Mouse (Mus musculus): ENCODE measurements around the gene Dennd1b.

Gene Dennd1b

DNA sequence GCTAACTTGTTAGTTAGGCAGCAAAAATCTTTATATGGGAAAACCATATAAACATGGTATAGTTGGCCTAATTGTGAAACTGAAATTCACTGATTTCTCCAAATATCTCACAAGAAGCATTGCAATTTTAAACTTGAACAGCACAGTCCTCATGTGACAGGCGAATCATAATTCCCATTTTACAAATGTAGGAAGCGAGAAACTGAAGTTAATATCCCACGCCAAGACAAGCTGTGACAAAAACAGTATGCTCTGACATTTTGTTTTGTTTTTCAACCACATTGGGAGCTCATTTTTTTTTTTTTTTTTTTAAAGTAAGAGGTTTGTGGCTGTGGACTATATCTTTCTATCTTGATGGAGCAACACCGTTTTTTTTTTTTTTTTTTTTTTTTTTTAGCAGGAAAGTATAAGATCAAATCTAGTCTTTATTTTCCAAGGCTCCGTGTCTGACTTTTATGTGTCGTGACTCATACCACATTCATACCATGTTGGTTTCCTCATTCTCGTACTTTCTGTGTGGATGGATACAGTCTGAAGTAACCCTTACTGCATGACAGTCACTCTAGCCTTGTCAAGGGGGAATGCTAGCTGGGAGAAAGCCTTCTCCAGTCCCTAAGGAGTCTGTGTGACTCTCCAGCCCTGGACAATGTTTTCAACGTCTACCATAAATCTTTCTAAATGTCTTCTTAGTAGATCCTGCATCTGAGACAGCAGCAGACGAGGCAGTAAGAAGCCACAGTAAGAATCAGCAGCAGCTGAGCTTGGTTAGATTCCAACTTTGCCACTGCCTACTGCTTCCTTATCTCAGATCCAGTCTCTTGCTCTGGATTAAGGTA, 751 bp upstream of the Dennd1b start:
- no peak for DNase-seq (ENCODE audit: low spot score)

- DNase-seq (ENCODE audit: low spot score): peak; percentile 68
These were observed 728 bp downstream of the Dennd1b start for GRCm38 (mm10) chr1:138963868-138964458.

GRCm38 (mm10) chr1:138965069-138965468, 1.8 kb downstream of the Dennd1b start:
- DNase-seq (ENCODE audit: low spot score): no peak

DNA sequence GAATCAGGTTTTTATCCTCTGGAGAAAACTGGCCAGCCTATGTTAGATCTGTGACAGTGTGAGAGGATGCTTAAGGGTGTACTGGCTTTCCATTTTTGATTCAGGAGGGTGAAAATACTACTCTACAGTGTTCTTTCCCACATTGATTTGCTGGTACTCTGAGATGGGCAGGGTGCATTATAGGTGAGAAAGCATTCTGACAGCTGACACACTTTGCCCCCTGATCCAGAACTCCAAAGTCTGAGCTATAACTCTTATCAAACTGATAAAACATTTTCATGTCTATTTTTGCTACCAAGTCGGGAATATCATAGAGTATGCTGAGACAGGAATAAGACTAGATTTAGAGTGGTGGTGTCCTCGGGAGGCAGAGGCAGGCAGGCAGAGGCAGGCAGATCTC, 2.3 kb downstream of the Dennd1b start:
- DNase-seq (ENCODE audit: low spot score): no peak

DNA sequence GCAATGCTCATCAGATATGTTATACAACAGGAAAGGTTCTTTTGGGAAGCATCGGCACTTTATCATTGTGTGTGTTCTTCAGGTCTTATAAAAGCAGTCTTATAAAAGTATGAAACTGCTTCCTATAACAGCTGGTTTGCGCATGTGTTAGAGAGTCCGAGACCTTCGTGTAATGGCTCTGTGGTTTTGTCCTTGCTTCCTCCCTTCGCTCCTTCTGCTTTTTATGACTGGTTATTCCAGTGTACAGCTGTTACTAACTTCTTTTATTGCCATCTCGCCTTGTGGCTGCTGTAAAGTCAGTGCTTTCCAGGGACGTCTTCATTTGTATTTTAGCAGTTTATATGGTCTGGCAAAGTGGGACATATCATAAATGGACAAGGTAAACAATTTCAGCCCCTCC, 4.2 kb downstream of the Dennd1b start:
- DNase-seq (ENCODE audit: low spot score): no peak

GRCm38 (mm10) chr1:138970053-138970452, 6.8 kb downstream of the Dennd1b start:
- DNase-seq (ENCODE audit: low spot score): no peak

DNA sequence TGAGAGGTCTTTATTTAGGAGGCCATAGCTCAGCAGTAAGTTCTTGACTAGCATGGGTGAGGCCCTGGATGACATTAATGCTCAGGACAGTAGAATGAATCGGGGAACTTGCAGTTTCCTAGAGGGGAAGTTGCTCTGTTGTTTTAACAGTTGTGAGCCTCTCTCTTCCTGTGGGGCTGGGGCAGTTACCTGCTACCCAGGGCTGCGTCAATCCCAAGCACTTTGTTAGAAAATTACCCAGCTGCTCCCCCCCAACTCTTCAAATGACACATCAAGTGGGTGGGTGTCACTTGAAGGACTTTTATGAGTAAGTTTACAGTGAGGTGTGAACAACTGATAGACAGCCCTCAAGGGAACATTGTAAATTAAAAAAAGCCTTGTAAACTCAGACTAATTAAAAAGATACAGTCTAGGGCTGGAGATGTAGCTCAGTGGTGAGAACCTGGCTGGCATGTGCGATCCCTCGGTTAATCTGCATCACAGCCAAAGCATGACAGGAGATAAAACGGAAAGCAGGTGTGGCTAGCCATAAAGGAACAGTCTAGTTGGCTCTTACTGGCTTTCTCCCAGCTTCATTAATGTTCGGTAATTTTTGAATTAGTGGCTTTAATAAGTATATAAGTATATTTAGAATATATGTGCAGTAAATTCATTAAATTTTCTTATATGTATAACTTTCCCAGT, 10.4 kb downstream of the Dennd1b start:
- DNase-seq (ENCODE audit: low spot score): no peak

DNA sequence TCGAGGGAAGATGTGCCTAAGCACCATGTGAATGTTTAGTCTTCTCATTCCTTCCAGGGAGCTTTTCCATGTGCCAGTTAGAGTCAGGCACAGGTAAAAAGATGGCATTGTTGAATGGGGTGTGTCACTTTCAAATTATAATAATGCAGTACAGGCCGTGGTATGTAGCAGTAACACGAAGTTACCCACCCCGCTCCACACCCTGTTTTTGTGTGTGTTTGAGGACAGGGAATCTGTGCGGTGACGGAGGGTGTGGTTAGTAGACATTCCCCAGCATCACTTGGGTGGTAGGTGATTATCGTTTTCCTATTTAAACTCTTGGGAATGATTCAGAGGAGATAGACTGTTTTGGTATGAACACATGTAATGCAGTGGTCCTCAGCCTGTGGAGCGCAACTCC, 11.6 kb downstream of the Dennd1b start:
- no peak for DNase-seq (ENCODE audit: low spot score)

- no peak for DNase-seq (ENCODE audit: low spot score)
These were observed 12.7 kb downstream of the Dennd1b start for GRCm38 (mm10) chr1:138975945-138976344.

GRCm38 (mm10) chr1:138982203-138982602, 19.0 kb downstream of the Dennd1b start:
- no peak for DNase-seq (ENCODE audit: low spot score)

DNA sequence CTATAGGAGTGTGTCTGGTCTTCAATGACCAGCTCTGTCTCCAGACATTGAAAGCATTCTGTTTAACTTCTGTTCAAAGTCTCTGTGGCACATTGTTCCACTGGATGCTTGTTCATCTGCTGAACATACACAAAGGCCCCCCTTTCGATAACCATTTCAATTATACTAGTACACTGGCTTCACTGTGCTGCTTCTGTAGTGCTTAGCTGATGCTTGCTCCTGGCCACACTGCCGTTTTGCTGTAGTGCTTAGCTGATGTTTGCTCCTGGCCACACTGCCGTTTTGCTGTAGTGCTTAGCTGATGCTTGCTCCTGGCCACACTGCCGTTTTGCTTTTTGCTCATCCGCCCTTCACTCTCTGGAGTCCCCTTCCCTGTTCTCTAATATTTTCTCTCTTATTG, 19.4 kb downstream of the Dennd1b start:
- DNase-seq (ENCODE audit: low spot score): no peak

- DNase-seq (ENCODE audit: low spot score): no peak
These were observed 19.8 kb downstream of the Dennd1b start for GRCm38 (mm10) chr1:138983064-138983463.

DNA sequence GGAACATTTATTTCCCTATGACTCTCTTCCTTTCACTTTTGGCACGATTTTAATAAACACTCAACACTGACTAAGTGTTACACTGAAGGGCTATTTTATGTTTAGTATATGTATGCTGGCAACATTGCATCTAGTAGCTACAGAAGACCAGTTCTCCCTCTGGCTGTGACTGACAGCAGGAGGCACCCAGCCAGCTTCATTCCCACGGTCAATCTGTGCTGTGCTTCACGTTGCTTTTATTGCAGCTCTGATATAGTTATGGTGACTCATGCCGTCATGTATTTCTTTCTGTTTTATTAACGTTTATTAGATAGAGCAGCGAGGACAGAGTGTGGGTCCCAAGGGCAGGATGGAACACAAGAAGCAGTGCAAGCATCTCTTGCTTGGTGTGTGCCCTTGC, 20.2 kb downstream of the Dennd1b start:
- DNase-seq (ENCODE audit: low spot score): no peak

DNA sequence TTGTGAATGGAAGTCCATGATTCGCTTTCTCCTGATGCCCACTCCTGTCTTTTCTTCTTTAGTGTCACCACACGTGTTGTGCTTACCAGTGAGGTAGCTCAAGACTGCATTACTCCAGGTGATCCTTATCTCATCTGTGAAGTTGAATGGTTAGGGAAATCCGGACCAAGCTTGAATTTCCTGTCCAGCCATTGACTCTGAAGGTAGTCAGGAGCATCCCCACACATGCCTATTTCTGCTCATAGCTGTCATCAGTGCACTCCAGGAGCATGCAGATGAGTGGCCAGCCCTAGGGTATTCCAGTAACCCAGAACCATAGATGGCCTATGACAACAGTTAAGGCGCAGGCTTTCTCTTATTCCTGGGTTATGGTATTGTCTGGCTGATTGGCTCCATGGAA, 20.9 kb downstream of the Dennd1b start:
- no peak for DNase-seq (ENCODE audit: low spot score)

DNA sequence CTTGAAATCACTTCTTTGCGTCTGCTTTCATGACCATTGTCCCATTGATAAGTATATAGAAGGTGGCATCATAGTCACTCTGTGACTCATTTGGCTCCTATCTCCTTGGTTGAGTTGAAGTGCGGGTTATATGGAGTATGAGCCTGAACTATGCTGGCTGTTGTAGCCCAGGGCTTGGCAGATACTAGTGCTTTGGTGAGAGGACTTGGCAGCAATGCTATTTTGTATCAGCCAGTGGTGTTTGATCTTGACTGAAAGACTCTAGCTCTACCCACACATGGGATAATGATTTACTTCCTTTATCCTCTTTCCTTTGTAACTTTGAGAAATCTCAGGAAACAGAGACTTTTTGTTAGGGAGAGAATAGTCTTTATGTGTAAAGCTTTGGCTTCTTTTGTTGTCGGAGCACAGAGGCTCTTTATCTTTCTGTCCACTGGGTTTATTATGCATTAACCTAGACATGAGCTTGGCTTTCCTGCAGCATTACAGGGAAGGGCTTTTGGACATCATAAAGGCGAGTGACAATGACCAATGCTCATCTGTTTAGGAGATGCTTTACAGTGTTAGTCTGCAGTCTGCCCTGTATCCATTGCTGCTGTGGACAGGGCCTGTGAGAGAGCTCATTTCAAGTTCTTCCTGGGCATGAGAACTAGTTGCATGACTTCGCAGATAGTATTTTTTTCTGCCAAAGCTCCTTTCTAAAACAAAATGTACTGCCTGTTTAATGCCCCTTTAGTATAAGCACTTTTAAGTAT, 29.3 kb downstream of the Dennd1b start:
- DNase-seq (ENCODE audit: low spot score): peak; percentile 44

DNA sequence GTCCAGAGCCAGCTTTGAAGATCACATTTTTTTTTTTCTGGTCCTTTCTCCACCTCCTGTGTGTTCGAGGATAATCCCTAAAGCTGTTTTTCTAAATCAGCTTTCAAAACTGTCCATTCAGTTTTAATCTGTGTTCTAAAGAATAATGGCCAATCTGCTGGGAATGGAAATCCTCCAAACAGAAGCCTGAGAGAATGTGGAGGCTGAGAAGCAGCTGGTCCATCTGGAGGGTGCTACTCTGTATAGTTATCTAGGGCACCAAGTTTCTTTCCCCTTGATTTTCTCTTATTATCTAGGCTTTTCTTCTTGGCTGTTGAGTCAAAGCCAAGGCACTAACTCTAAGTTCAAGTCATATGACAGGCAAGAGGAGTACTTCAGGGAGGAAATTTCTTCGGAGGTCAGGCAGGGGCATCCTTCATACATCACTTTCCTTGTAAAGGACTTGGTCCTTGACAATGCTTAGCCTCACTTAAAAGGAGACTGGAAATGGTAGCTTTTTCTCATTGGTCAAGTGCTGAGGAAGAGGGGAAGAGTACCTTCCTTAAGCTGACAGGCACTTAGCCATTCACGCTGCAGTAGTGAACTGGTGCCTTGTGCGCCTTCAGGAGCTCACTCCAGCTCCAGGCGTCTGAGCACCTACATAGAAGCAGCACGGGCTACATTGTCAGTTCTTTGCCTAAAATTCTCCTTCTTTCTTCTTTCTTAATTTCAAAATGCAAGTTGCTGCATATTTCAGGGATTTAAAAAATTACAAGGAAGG, 32.6 kb downstream of the Dennd1b start:
- no peak for DNase-seq (ENCODE audit: low spot score)

- DNase-seq (ENCODE audit: low spot score): no peak
These were observed 33.4 kb downstream of the Dennd1b start for GRCm38 (mm10) chr1:138996663-138997062.

DNA sequence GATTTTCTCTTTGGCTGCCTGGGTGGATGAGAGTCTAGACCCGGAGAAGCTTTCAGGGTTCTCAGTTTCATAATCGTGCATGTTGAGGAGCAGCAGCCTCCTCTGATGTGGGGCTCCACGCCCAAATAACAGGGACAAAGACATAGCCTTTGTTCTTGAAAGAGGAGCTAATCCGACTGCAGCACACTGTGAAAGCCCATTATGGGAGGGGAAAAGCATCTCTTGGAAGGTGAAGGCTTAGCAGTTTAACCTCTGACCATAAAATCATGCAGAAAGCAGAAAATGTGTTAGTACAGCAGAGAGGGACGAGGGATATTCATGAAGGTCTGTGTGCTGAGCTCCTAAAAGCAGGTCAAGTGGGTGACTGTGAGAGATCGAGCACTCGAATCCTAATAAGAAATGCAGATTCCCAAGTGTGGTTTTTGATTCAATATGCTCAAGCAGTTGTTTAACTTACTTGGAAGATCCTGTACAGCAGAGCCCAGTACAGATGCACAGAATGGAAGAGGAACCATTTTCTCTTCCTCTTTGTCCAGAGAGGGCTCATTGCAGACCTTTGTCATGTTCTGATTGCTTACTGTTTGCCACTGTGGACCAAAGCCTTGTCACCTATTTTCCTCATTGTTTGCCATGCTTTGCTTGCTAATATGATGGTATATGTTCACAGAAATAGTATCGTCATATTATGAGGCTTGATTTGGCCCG, 37.6 kb downstream of the Dennd1b start:
- peak; percentile 58 for DNase-seq (ENCODE audit: low spot score)

GRCm38 (mm10) chr1:139003503-139003902, 40.3 kb downstream of the Dennd1b start:
- DNase-seq (ENCODE audit: low spot score): no peak

DNA sequence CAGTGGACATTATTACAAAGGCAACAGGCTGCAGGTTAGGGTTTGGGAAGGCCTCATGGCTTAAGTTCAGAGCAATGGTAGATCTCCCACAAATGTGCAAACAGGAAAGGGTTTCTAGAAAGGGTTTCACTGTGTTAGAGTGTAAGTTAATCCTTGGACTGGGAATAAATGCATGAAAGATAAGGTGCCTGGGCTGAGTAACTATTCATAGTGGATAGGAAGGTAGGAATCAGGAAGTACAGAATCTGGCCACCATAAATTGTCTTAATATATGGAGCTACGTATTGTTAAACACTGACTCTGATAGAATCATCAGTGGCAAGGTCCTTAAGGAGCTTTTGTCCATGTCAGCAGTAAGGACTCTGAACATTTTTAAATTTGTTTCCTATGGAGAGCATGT, 42.8 kb downstream of the Dennd1b start:
- no peak for DNase-seq (ENCODE audit: low spot score)

- DNase-seq (ENCODE audit: low spot score): no peak
These were observed 44.2 kb downstream of the Dennd1b start for GRCm38 (mm10) chr1:139007475-139007874.
